Mouse (Mus musculus) MEL (cell line): ENCODE results near the gene Pnpt1. TPM values are rescaled to one million over a fixed set of nuclear protein-coding genes. Genes with fewer than 3 reads are reported as not detected.
A peak's percentile ranks its signal among the peaks of the same experiment; 100 is the strongest.

Experiments used
- DNase-seq: peaks from one replicate; pipeline ENCODE4 v3.0.0; 2011; ENCODE audit warnings: low read depth, low spot score
- H3K27ac ChIP-seq: 2 replicates; pipeline ENCODE4 v1.5.1; 2012; ENCODE audit warnings: low read depth, mild to moderate bottlenecking, control low read depth, low read length, moderate library complexity; ENCODE audit not compliant: control insufficient read depth
- H3K27me3 ChIP-seq, 2 experiments: fragments of 150-350 bp in 1 of 2; sonication (generic) in 1 of 2; 2 replicates each; pipeline ENCODE4 v1.6.1; 2012; ENCODE audit warnings: low read length in 2 of 2, mild to moderate bottlenecking in 2 of 2, improper control_type of control experiment in 1 of 2, moderate library complexity in 1 of 2; ENCODE audit not compliant: insufficient read depth in 2 of 2, control insufficient read depth in 1 of 2
- H3K36me3 ChIP-seq, 2 experiments: 2 replicates each; pipeline ENCODE4 v1.6.1; 2012 to 2014; ENCODE audit warnings: low read length in 2 of 2, improper control_type of control experiment in 1 of 2, inconsistent platforms in 1 of 2, mild to moderate bottlenecking in 1 of 2; ENCODE audit not compliant: insufficient read depth in 2 of 2, control insufficient read depth in 1 of 2
- H3K4me1 ChIP-seq, 2 experiments: fragments of 150-350 bp in 1 of 2; sonication (generic) in 1 of 2; 2 replicates each; pipeline ENCODE4 v1.6.1; 2012; ENCODE audit warnings: low read length in 2 of 2, improper control_type of control experiment in 1 of 2, mild to moderate bottlenecking in 1 of 2; ENCODE audit not compliant: insufficient read depth in 2 of 2, control insufficient read depth in 1 of 2
- H3K4me3 ChIP-seq, 2 experiments: fragments of 150-350 bp in 1 of 2; sonication (generic) in 1 of 2; 2 replicates each; pipeline ENCODE4 v1.5.1; 2012; ENCODE audit warnings: low read depth in 2 of 2, low read length in 2 of 2, mild to moderate bottlenecking in 2 of 2, moderate library complexity in 2 of 2, control low read depth in 1 of 2, improper control_type of control experiment in 1 of 2; ENCODE audit not compliant: control insufficient read depth in 1 of 2, insufficient read depth in 1 of 2
- H3K79me2 ChIP-seq: 2 replicates; pipeline ENCODE4 v1.6.1; 2012; ENCODE audit warnings: mild to moderate bottlenecking, low read length, moderate library complexity; ENCODE audit not compliant: control insufficient read depth, poor library complexity, insufficient read depth
- H3K9ac ChIP-seq: 2 replicates; pipeline ENCODE4 v1.6.1; 2012; ENCODE audit warnings: low read depth, mild to moderate bottlenecking, control low read depth, low read length, moderate library complexity; ENCODE audit not compliant: control insufficient read depth, poor library complexity, severe bottlenecking
- H3K9me3 ChIP-seq: fragments of 150-350 bp; sonication (generic); replicated peaks from 2 replicates; pipeline ENCODE4 v1.6.1; 2012; ENCODE audit warnings: mild to moderate bottlenecking, low read length, improper control_type of control experiment, moderate library complexity; ENCODE audit not compliant: insufficient read depth
- BHLHE40 ChIP-seq: IDR thresholded peaks from 2 replicates; pipeline ENCODE4 v1.6.1; 2012; ENCODE audit warnings: low read depth, mild to moderate bottlenecking, inconsistent platforms, low read length, improper control_type of control experiment, borderline replicate concordance
- CHD2 ChIP-seq: IDR thresholded peaks from 2 replicates; pipeline ENCODE4 v1.6.1; 2011; ENCODE audit warnings: low read length, improper control_type of control experiment
- CTCF ChIP-seq, 3 experiments: IDR thresholded peaks in 2 of 3; conservative IDR thresholded peaks in 1 of 3; 2 replicates each; pipeline ENCODE4 v1.5.1; 2011 to 2012; ENCODE audit warnings: low read length in 3 of 3, low read depth in 2 of 3, mild to moderate bottlenecking in 2 of 3, improper control_type of control experiment in 1 of 3, inconsistent platforms in 1 of 3, mixed read lengths in 1 of 3, moderate library complexity in 1 of 3; ENCODE audit not compliant: control insufficient read depth in 1 of 3, insufficient read depth in 1 of 3, poor library complexity in 1 of 3, severe bottlenecking in 1 of 3
- EP300 ChIP-seq, 2 experiments: IDR thresholded peaks; 2 replicates each; pipeline ENCODE4 v1.6.1; 2011; ENCODE audit warnings: improper control_type of control experiment in 2 of 2, low read length in 2 of 2, low read depth in 1 of 2, mild to moderate bottlenecking in 1 of 2
- GATA1 ChIP-seq: IDR thresholded peaks from 2 replicates; pipeline ENCODE4 v1.6.1; 2011; ENCODE audit warnings: low read depth, low read length, improper control_type of control experiment
- HCFC1 ChIP-seq: IDR thresholded peaks from 2 replicates; pipeline ENCODE4 v1.6.1; 2012; ENCODE audit warnings: low read depth, mild to moderate bottlenecking, inconsistent platforms, low read length, improper control_type of control experiment, moderate library complexity
- JUND ChIP-seq: IDR thresholded peaks from 2 replicates; pipeline ENCODE4 v1.6.1; 2011; ENCODE audit warnings: low read depth, mild to moderate bottlenecking, improper control_type of control experiment, low read length
- KAT2A ChIP-seq: conservative IDR thresholded peaks from 2 replicates; pipeline ENCODE4 v1.6.1; 2012; ENCODE audit warnings: low read depth, low read length, improper control_type of control experiment, inconsistent platforms
- MAFK ChIP-seq: IDR thresholded peaks from 2 replicates; pipeline ENCODE4 v1.6.1; 2011; ENCODE audit warnings: low read depth, mild to moderate bottlenecking, low read length, improper control_type of control experiment, borderline replicate concordance
- MAX ChIP-seq: IDR thresholded peaks from 2 replicates; pipeline ENCODE4 v1.6.1; 2011; ENCODE audit warnings: low read length, improper control_type of control experiment
- MAZ ChIP-seq: IDR thresholded peaks from 2 replicates; pipeline ENCODE4 v1.6.1; 2012; ENCODE audit warnings: low read depth, mild to moderate bottlenecking, inconsistent platforms, low read length, improper control_type of control experiment
- MEF2A ChIP-seq: IDR thresholded peaks from 2 replicates; pipeline ENCODE4 v1.6.1; 2014; ENCODE audit warnings: low read depth, mild to moderate bottlenecking, inconsistent platforms, low read length, improper control_type of control experiment; ENCODE audit not compliant: poor library complexity, insufficient replicate concordance, severe bottlenecking; ENCODE audit errors: extremely low read depth
- MYC ChIP-seq: IDR thresholded peaks from 2 replicates; pipeline ENCODE4 v1.6.1; 2011; ENCODE audit warnings: low read depth, mild to moderate bottlenecking, low read length, improper control_type of control experiment, moderate library complexity
- NELFE ChIP-seq: IDR thresholded peaks from 2 replicates; pipeline ENCODE4 v1.6.1; 2011; ENCODE audit warnings: low read depth, low read length, improper control_type of control experiment
- NRF1 ChIP-seq: IDR thresholded peaks from 2 replicates; pipeline ENCODE4 v1.6.1; 2014; ENCODE audit warnings: low read depth, mild to moderate bottlenecking, inconsistent platforms, low read length, improper control_type of control experiment, moderate library complexity; ENCODE audit not compliant: poor library complexity, insufficient read depth, severe bottlenecking
- POLR2A ChIP-seq, 2 experiments: IDR thresholded peaks; 2 replicates each; pipeline ENCODE4 v1.6.1; 2011 to 2012; ENCODE audit warnings: low read length in 2 of 2, mild to moderate bottlenecking in 2 of 2, control low read depth in 1 of 2, improper control_type of control experiment in 1 of 2, low read depth in 1 of 2, moderate library complexity in 1 of 2; ENCODE audit not compliant: control insufficient read depth in 1 of 2, insufficient read depth in 1 of 2, poor library complexity in 1 of 2
- POLR2AphosphoS2 ChIP-seq: IDR thresholded peaks from 2 replicates; pipeline ENCODE4 v1.6.1; 2011; ENCODE audit warnings: low read length, improper control_type of control experiment
- POLR2AphosphoS5 ChIP-seq: IDR thresholded peaks from 2 replicates; pipeline ENCODE4 v1.6.1; 2012; ENCODE audit warnings: low read depth, borderline replicate concordance, mild to moderate bottlenecking, inconsistent platforms, low read length, moderate library complexity, mixed read lengths
- RAD21 ChIP-seq: IDR thresholded peaks from 2 replicates; pipeline ENCODE4 v1.6.1; 2011; ENCODE audit warnings: mild to moderate bottlenecking, low read depth, low read length, improper control_type of control experiment
- RCOR1 ChIP-seq: IDR thresholded peaks from 2 replicates; pipeline ENCODE4 v1.6.1; 2012; ENCODE audit warnings: low read depth, mild to moderate bottlenecking, inconsistent platforms, low read length, improper control_type of control experiment
- SIN3A ChIP-seq: IDR thresholded peaks from 2 replicates; pipeline ENCODE4 v1.6.1; 2012; ENCODE audit warnings: low read length, improper control_type of control experiment, inconsistent platforms
- SMC3 ChIP-seq: IDR thresholded peaks from 2 replicates; pipeline ENCODE4 v1.6.1; 2011; ENCODE audit warnings: low read depth, low read length, improper control_type of control experiment
- TCF12 ChIP-seq: IDR thresholded peaks from 2 replicates; pipeline ENCODE4 v1.6.1; 2014; ENCODE audit warnings: low read depth, mild to moderate bottlenecking, inconsistent platforms, low read length, improper control_type of control experiment, moderate library complexity
- UBTF ChIP-seq: IDR thresholded peaks from 2 replicates; pipeline ENCODE4 v1.6.1; 2012; ENCODE audit warnings: low read depth, mild to moderate bottlenecking, inconsistent platforms, low read length, improper control_type of control experiment, moderate library complexity, borderline replicate concordance; ENCODE audit not compliant: insufficient read depth
- USF1 ChIP-seq: IDR thresholded peaks from 2 replicates; pipeline ENCODE4 v1.6.1; 2014; ENCODE audit warnings: low read depth, mild to moderate bottlenecking, inconsistent platforms, low read length, improper control_type of control experiment, moderate library complexity
- USF2 ChIP-seq, 2 experiments: IDR thresholded peaks; 2 replicates each; pipeline ENCODE4 v1.6.1; 2011 to 2012; ENCODE audit warnings: improper control_type of control experiment in 2 of 2, low read length in 2 of 2, borderline replicate concordance in 1 of 2, inconsistent platforms in 1 of 2, low read depth in 1 of 2, mild to moderate bottlenecking in 1 of 2; ENCODE audit not compliant: insufficient read depth in 1 of 2
- ZC3H11A ChIP-seq: IDR thresholded peaks from 2 replicates; pipeline ENCODE4 v1.6.1; 2012; ENCODE audit warnings: low read depth, mild to moderate bottlenecking, inconsistent platforms, low read length, improper control_type of control experiment
- ZKSCAN1 ChIP-seq: IDR thresholded peaks from 2 replicates; pipeline ENCODE4 v1.6.1; 2012; ENCODE audit warnings: low read depth, mild to moderate bottlenecking, inconsistent platforms, low read length, improper control_type of control experiment, moderate library complexity
- ZMIZ1 ChIP-seq: IDR thresholded peaks from 2 replicates; pipeline ENCODE4 v1.6.1; 2012; ENCODE audit warnings: low read depth, mild to moderate bottlenecking, inconsistent platforms, low read length, improper control_type of control experiment, moderate library complexity
- ZNF384 ChIP-seq: IDR thresholded peaks from 2 replicates; pipeline ENCODE4 v1.6.1; 2012; ENCODE audit warnings: low read depth, mild to moderate bottlenecking, inconsistent platforms, low read length, improper control_type of control experiment
- polyA plus RNA-seq, 2 experiments: library from polyadenylated mRNA; stranded (reverse) in 1 of 2; unstranded in 1 of 2; fragments of >175 nt in 1 of 2; fragments of >200 nt in 1 of 2; gene quantifications; 2 replicates each; pipeline versions ENCODE4 v1.2.1 to v1.2.4; 2012; ENCODE audit warnings: low replicate concordance in 2 of 2, low read depth in 1 of 2; ENCODE audit not compliant: insufficient read length in 2 of 2, insufficient read depth in 1 of 2, missing spikeins in 1 of 2
- total RNA-seq: library from RNA; depleted of rRNA; stranded (reverse); fragments of 300-350 nt; gene quantifications from 2 replicates; pipeline ENCODE4 v1.2.3, GENCODE M21; 2012

The Pnpt1 gene
- total and polyA plus RNA-seq, 3 experiments, result 56.2 to 85.0 TPM; not detected in 1

- H3K36me3 ChIP-seq, result peaks cover 10 to 49% of the 10 kb centered on the region in 2 experiments
- no peak overlapping the region for H3K27ac ChIP-seq
- H3K9me3 ChIP-seq, result no peaks in the 10 kb centered on the region
- H3K4me1 ChIP-seq, result no peaks in the 10 kb centered on the region
- no peak for TF ChIP-seq POLR2A (IDR thresholded peaks at IDR 0.05; ENCODE audit: control insufficient read depth in 1 of 2, insufficient read depth in 1 of 2, low read depth in 1 of 2, low read length in 2 of 2, poor library complexity in 1 of 2)
- no peak for TF ChIP-seq NRF1
- TF ChIP-seq USF1, result peak; percentile 35; the same call in 1 of the 2 replicates
- TF ChIP-seq RCOR1, result no peak
- TF ChIP-seq USF2 (IDR thresholded peaks at IDR 0.05; ENCODE audit: borderline replicate concordance in 1 of 2, insufficient read depth in 1 of 2, low read depth in 1 of 2, low read length in 2 of 2), result no peak
- TF ChIP-seq POLR2AphosphoS5, result no peak
- TF ChIP-seq UBTF, result no peak
- H3K9ac ChIP-seq, result no peak overlapping the region
- H3K4me3 ChIP-seq, result no peak overlapping the region
- DNase-seq, result peak; percentile 31
- H3K79me2 ChIP-seq, result no peaks in the 10 kb centered on the region
- H3K27me3 ChIP-seq, result no peaks in the 10 kb centered on the region
These were observed 18.4 kb downstream of the Pnpt1 start for GRCm38 (mm10) chr11:29148901-29149300.

GRCm38 (mm10) chr11:29163569-29163968, 33.0 kb downstream of the Pnpt1 start:
- DNase-seq, result no peak
- no peak overlapping the region for H3K9ac ChIP-seq
- peaks cover 15% of the 10 kb centered on the region in 2 experiments for H3K36me3 ChIP-seq
- H3K9me3 ChIP-seq, result no peaks in the 10 kb centered on the region
- H3K79me2 ChIP-seq, result peaks cover 4% of the 10 kb centered on the region
- H3K4me3 ChIP-seq, result no peak overlapping the region
- H3K4me1 ChIP-seq, result peaks cover 0 to 3% of the 10 kb centered on the region in 2 experiments; a peak in 2 of 4 replicates
- no peak overlapping the region for H3K27ac ChIP-seq
- H3K27me3 ChIP-seq, result no peaks in the 10 kb centered on the region
- TF ChIP-seq POLR2A (IDR thresholded peaks at IDR 0.05; ENCODE audit: control insufficient read depth in 1 of 2, insufficient read depth in 1 of 2, low read depth in 1 of 2, low read length in 2 of 2, poor library complexity in 1 of 2) (no peak), TCF12 (peak; percentile 26; the same call in 1 of the 2 replicates), HCFC1 (no peak), RCOR1 (no peak), UBTF (no peak), JUND (no peak), NELFE (no peak), MAZ (no peak), MAFK (no peak), GATA1 (peak; percentile 58; the same call in 1 of the 2 replicates), MYC (no peak), ZC3H11A (no peak), EP300 (IDR thresholded peaks at IDR 0.05; ENCODE audit: low read depth in 1 of 2, low read length in 2 of 2) (peak; percentile 19 to 33; a peak in 2 of 4 replicates), CHD2 (no peak), USF1 (no peak), CTCF (IDR thresholded peaks at IDR 0.05 in 2 of 3, conservative IDR thresholded peaks at IDR 0.05 in 1 of 3; ENCODE audit: control insufficient read depth in 1 of 3, insufficient read depth in 1 of 3, low read depth in 2 of 3, low read length in 3 of 3, poor library complexity in 1 of 3, severe bottlenecking in 1 of 3) (no peak), SMC3 (no peak), MAX (no peak), NRF1 (no peak), BHLHE40 (no peak), RAD21 (no peak), ZMIZ1 (no peak), USF2 (IDR thresholded peaks at IDR 0.05; ENCODE audit: borderline replicate concordance in 1 of 2, insufficient read depth in 1 of 2, low read depth in 1 of 2, low read length in 2 of 2) (no peak), MEF2A (no peak), SIN3A (no peak), ZNF384 (peak; percentile 65; the same call in 1 of the 2 replicates), POLR2AphosphoS2 (no peak), KAT2A (no peak), ZKSCAN1 (no peak)
